Mouse (Mus musculus) kidney, adult 9 months (tissue): ENCODE results near the gene Dsp.
A peak's percentile ranks its signal among the peaks of the same experiment; 100 is the strongest.

Experiments
- DNase-seq: peaks from one replicate; pipeline ENCODE4 v3.0.0; 2022

Gene Dsp

GRCm38 (mm10) chr13:38193406-38193805, 42.3 kb downstream of the Dsp start:
- DNase-seq = no peak

- no peak for DNase-seq
Observed at GRCm38 (mm10) chr13:38201413-38201812, 50.3 kb downstream of the Dsp start.

GRCm38 (mm10) chr13:38204171-38204570, 53.1 kb downstream of the Dsp start:
- DNase-seq = no peak

GRCm38 (mm10) chr13:38204702-38205482, 53.8 kb downstream of the Dsp start, which contains the start of gene Snrnp48:
TSS of gene Snrnp48 (plus strand) at chr13:38204938.
- peak; percentile 88 for DNase-seq

- no peak for DNase-seq
Observed at GRCm38 (mm10) chr13:38211122-38211521, 60.0 kb downstream of the Dsp start.

GRCm38 (mm10) chr13:38218686-38219085, 67.6 kb downstream of the Dsp start:
- no peak for DNase-seq

GRCm38 (mm10) chr13:38220331-38220730, 69.2 kb downstream of the Dsp start:
- peak; percentile 5 for DNase-seq

- DNase-seq = no peak
Observed at GRCm38 (mm10) chr13:38230177-38230821, 79.2 kb downstream of the Dsp start.

GRCm38 (mm10) chr13:38232411-38232810, 81.3 kb downstream of the Dsp start:
- DNase-seq = no peak

GRCm38 (mm10) chr13:38232856-38233625, 81.9 kb downstream of the Dsp start:
- no peak for DNase-seq

GRCm38 (mm10) chr13:38234651-38235050, 83.6 kb downstream of the Dsp start:
- no peak for DNase-seq

GRCm38 (mm10) chr13:38235370-38235769, 84.3 kb downstream of the Dsp start:
- peak; percentile 40 for DNase-seq

GRCm38 (mm10) chr13:38248151-38248550, 97.1 kb downstream of the Dsp start:
- peak; percentile 3 for DNase-seq
